Mouse (Mus musculus): Measurements from ENCODE around the gene Trio. TPM values are rescaled to one million over a fixed set of nuclear protein-coding genes. Genes with fewer than 3 reads are reported as not detected.

Gene Trio
- polyA plus RNA-seq, 1 experiment from 2014 or later, result 44.7 TPM

DNA sequence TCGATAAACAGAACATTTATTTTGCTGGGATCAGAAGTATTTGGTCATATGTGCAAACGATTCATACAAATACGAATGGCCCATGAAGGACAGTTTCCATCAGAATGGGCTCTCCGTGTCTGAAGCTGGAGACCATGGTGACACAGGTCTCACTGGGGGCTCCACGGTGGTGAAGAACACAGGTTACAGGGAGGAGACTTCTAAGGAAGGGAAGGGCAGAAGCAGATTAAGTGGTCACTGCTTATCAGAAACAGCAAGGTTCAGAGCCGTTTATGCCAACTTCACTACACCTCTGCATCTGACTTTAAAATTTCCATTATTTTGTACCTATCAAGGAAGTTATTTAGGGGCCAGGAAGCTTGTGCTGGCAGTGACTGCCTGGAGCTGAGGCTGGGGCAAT is 161.3 kb downstream of the Trio start:
- Histone ChIP-seq H3K36me3 (peaks cover 26% of the 10 kb centered on the region), H3K9ac (replicated peaks) (no peak overlapping the region), H3K27me3 (no peaks in the 10 kb centered on the region), H3K27ac (replicated peaks) (no peak overlapping the region), H3K4me2 (replicated peaks) (no peak overlapping the region), H3K4me1 (no peaks in the 10 kb centered on the region), H3K9me3 (no peaks in the 10 kb centered on the region), H3K4me3 (no peak overlapping the region)
- WGBS, result 94% methylated on average over 6 of the region's 6 CpGs
- no peak for ATAC-seq (replicated peaks)

DNA sequence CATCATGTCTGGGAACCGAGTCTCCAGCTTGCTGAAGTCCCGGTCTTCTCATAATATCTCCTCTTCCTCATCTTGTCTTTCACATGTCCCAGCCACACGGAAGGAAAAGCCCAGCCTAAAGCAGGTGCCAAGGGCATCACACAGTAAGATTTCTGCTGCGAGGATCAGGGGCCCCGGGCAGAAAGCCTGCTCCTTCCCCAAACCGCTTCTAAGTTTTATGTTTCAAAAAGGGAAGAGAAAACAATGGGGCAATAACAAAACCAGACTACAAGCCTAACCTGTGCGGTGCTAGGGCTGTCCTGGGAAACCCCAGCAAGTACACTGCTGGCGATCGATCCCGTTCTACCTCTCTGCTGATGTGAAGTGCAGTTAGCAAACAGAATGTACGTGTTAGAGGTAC is 162.7 kb downstream of the Trio start:
- 92% methylated on average over 11 of the region's 11 CpGs for WGBS
- Histone ChIP-seq H3K27ac (replicated peaks) (no peak overlapping the region), H3K4me1 (no peaks in the 10 kb centered on the region), H3K9me3 (no peaks in the 10 kb centered on the region), H3K4me3 (no peak overlapping the region), H3K4me2 (replicated peaks) (no peak overlapping the region), H3K36me3 (peaks cover 15% of the 10 kb centered on the region; the same call in 1 of the 2 replicates), H3K9ac (replicated peaks) (no peak overlapping the region), H3K27me3 (no peaks in the 10 kb centered on the region)
- no peak for ATAC-seq (replicated peaks)

DNA sequence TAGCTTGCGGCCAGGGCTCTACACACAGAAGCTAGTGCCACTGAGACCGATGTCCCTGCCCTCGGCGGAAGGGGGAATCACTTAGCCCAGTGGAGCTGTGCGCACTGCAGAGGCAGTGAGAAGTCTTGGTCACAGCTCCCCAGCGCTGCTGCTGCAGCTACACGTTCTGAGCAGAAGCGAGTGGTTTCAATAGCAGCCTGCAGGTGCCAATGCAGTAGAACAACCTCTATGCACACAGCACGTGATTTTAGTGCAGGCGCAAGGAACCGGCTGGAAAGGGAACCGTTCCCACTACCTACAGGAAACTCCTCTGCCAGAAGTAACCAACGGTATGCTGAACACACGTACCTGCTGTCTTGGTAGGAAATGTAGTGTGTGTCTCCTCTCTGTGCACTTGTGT is 165.2 kb downstream of the Trio start:
- WGBS, result 87% methylated on average over 14 of the region's 14 CpGs
- H3K27ac ChIP-seq (replicated peaks), result no peak overlapping the region
- no peak for ATAC-seq (replicated peaks)

DNA sequence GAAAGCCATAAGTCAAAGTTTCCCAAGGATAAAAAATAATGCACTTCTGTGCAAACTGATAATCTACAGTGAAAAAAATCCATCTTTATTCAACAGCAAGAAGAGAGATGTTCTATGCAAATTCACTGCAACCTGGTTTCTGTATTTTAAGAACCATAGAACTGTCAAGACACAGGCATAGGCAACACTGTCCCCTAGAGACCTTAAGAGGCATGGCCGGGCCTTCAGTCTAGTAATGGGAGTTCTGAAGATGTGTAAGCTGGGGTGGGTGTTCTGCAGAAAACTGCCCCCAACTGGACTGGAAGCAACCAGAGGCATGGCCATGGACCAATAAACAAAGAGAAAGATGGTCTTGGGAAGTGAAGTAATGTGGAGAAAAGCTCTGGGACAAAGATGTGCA is 166.1 kb downstream of the Trio start:
- Histone ChIP-seq H3K27me3 (no peaks in the 10 kb centered on the region), H3K36me3 (peaks cover 13% of the 10 kb centered on the region), H3K9ac (replicated peaks) (no peak overlapping the region), H3K27ac (replicated peaks) (no peak overlapping the region), H3K9me3 (no peaks in the 10 kb centered on the region), H3K4me1 (0 out of 2 replicates have a peak, but pooled peaks cover 6% of the 10 kb centered on the region), H3K4me3 (no peak overlapping the region), H3K4me2 (replicated peaks) (no peak overlapping the region)
- 87% methylated on average over 1 of the region's 1 CpGs for WGBS
- ATAC-seq (replicated peaks), result no peak

More for the DNA sequence above, 165.2 kb downstream of the Trio start:
- Histone ChIP-seq H3K4me2 (replicated peaks) (no peak overlapping the region), H3K4me1 (0 out of 2 replicates have a peak, but pooled peaks cover 6% of the 10 kb centered on the region), H3K27me3 (no peaks in the 10 kb centered on the region), H3K4me3 (no peak overlapping the region), H3K9ac (replicated peaks) (no peak overlapping the region), H3K36me3 (peaks cover 11% of the 10 kb centered on the region; the same call in 1 of the 2 replicates), H3K9me3 (no peaks in the 10 kb centered on the region)

DNA sequence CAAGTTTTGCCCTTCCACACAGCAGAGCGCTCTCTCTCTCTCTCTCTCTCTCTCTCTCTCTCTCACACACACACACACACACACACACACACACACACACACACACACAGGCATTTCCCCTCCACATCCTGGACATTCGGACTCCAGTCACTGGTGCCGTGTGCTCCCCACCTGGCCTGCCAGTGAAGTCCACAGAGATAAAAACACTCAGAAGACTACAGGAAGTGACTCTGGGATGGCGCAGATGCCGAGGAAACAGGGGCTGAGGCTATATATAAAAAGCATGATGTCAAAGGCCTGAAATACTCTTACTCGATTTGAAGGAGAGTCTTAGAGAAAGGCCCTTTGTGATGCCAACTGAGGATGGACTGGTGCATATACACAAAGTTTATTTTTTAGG is 166.5 kb downstream of the Trio start:
- 85% methylated on average over 6 of the region's 6 CpGs for WGBS
- Histone ChIP-seq H3K9ac (replicated peaks) (no peak overlapping the region), H3K9me3 (no peaks in the 10 kb centered on the region), H3K4me3 (no peak overlapping the region), H3K27me3 (no peaks in the 10 kb centered on the region), H3K4me1 (0 out of 2 replicates have a peak, but pooled peaks cover 6% of the 10 kb centered on the region), H3K36me3 (peaks cover 17% of the 10 kb centered on the region), H3K27ac (replicated peaks) (no peak overlapping the region), H3K4me2 (replicated peaks) (no peak overlapping the region)
- no peak for ATAC-seq (replicated peaks)

DNA sequence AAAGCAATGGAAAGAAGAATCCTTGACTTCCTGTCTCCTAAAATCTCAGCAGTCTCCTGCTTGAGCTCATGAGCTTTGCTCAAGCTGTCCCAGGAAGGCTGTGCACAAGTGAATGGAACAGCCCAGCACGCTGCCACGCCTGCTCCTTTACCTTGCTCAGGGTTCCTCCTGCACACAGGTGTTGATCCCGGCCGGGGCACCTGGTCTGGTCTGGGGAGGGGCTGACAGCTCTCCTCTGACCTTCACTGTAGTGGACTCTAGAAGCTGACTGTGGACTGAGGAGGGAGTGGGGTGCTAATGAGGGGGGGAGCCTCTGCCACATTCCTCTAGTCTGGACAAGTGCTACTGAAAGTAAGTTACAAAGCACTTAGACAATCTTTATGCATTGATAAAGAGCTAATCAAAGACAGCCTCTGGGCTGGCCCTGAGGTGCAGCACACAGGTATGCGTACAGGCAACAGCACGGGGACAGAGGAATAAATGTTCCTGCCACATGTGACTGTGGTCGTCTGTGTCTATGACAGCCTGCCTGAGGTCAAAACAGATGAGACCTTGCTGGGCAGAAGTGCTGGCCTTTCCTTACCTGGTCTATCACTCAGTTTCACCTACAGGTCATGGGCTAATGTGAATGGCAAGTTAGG is 167.3 kb downstream of the Trio start:
- no peak overlapping the region for H3K9ac ChIP-seq (replicated peaks)
- no peaks in the 10 kb centered on the region for H3K9me3 ChIP-seq
- no peak overlapping the region for H3K4me3 ChIP-seq
- ATAC-seq (replicated peaks), result no peak
- WGBS, result 87% methylated on average over 7 of the region's 7 CpGs
- H3K27me3 ChIP-seq, result no peaks in the 10 kb centered on the region
- H3K4me1 ChIP-seq, result 0 out of 2 replicates have a peak, but pooled peaks cover 6% of the 10 kb centered on the region
- H3K4me2 ChIP-seq (replicated peaks), result no peak overlapping the region
- no peak overlapping the region for H3K27ac ChIP-seq (replicated peaks)
- H3K36me3 ChIP-seq, result peaks cover 26% of the 10 kb centered on the region

DNA sequence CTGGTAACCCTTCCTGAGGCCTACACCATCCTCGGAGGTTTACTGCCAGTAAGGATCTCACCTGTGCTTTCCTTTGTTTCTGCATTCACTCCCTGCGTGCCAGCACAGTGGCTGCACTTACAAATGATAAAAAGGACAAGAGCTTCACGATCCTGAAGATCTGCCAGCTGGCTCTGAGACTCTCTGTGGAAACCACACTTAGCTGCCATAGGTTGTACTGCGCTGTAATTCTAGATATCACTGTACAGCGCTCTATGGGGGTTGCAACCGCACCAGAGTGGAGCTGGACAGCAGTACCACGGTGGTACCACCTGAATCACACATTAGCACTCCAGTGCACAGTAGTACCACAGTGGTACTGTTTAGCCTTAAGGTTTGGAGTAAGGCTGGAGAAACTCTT is 168.4 kb downstream of the Trio start:
- no peak overlapping the region for H3K4me2 ChIP-seq (replicated peaks)
- H3K27ac ChIP-seq (replicated peaks), result no peak overlapping the region
- no peaks in the 10 kb centered on the region for H3K9me3 ChIP-seq
- peaks cover 32% of the 10 kb centered on the region for H3K36me3 ChIP-seq
- H3K9ac ChIP-seq (replicated peaks), result no peak overlapping the region
- ATAC-seq (replicated peaks), result no peak
- 0 out of 2 replicates have a peak, but pooled peaks cover 6% of the 10 kb centered on the region for H3K4me1 ChIP-seq
- H3K4me3 ChIP-seq, result no peak overlapping the region
- 81% methylated on average over 7 of the region's 7 CpGs for WGBS
- no peaks in the 10 kb centered on the region for H3K27me3 ChIP-seq

DNA sequence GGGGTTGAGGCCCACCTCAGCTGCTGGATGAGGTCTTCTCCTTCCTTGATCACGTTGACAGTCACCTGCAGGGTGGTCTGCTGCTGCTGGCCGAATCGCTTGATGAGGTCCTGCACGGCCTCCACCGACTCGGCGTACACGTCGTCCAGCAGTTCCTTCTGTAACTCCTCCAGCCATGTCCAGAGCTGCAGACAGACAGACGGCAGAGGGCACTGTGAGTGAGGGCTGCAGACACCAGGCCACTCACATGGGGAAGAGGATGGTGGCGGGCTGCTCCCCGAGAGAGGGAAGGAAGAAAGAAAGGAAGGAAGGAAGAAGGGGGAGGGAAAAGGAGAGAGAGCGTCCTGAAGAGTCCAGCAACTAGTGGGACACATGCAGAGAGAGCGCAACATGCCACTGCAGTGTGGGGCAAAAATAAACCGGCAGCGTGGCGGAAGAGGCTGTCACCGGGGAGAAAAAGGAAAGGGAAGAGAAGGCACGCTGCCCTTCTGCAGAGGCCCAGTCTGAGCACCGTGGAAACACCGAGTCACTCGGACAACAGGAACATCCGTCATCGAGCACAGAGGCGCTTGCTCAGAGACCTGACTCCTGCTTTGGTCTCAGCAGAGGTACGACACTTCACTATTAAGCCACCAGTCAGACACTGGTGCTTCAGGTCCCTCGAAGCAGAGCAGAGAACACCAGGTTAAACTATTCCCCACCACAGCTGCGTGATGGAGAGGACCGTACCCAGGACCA is 169.4 kb downstream of the Trio start:
- 69% methylated on average over 29 of the region's 29 CpGs for WGBS
- Histone ChIP-seq H3K9ac (replicated peaks) (no peak overlapping the region), H3K27ac (replicated peaks) (no peak overlapping the region)

DNA sequence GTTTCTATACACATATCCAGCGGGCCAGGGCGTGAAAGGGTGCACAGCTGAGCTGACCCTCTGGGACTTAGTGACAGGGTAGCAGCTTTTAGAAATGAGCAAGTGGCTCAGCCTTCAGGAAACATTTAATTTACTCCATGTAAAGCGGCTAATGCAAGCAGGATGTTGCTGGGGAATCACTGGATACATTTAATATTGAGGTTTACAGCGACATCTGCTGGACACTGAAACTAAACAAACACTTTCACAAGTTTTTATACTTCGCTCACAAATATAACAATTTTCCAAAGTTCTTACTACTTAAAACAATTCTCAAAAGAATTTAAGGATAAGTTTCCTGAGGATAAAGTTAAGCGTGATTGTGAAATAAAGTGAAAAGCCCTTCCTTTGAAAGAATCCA is 174.3 kb downstream of the Trio start:
- H3K27me3 ChIP-seq, result no peaks in the 10 kb centered on the region
- H3K4me1 ChIP-seq, result no peaks in the 10 kb centered on the region
- peaks cover 73% of the 10 kb centered on the region for H3K36me3 ChIP-seq
- no peak overlapping the region for H3K4me2 ChIP-seq (replicated peaks)
- 82% methylated on average over 6 of the region's 6 CpGs for WGBS
- H3K4me3 ChIP-seq, result no peak overlapping the region
- H3K9me3 ChIP-seq, result no peaks in the 10 kb centered on the region
- no peak overlapping the region for H3K27ac ChIP-seq (replicated peaks)
- H3K9ac ChIP-seq (replicated peaks), result no peak overlapping the region
- 0 out of 2 replicates have a peak, but pooled peaks have one; percentile 33 for ATAC-seq (replicated peaks)

More for the DNA sequence above, 169.4 kb downstream of the Trio start:
- 0 out of 2 replicates have a peak, but pooled peaks cover 6% of the 10 kb centered on the region for H3K4me1 ChIP-seq
- H3K27me3 ChIP-seq, result no peaks in the 10 kb centered on the region
- no peaks in the 10 kb centered on the region for H3K9me3 ChIP-seq
- H3K36me3 ChIP-seq, result peaks cover 34% of the 10 kb centered on the region
- H3K4me3 ChIP-seq, result no peak overlapping the region
- no peak for ATAC-seq (replicated peaks)
- H3K4me2 ChIP-seq (replicated peaks), result no peak overlapping the region

DNA sequence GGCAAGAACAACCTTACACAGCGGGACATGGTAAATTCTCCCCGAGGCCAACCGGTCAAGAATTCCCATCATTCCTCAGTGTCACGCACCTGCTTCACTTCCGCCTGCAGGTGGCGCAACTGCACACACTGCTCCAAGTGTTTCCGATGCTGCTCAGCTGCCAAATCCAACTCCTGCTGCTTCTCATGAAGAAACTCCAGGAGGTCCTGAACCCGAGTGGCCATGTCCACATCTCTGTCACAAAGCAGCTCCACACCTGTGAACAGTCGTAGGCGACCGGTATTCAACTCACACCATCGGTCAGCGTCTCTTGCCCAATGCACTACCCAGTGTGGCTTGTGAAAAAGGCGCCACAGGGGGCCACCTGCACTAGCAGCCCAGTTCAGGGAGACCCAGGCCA is 174.7 kb downstream of the Trio start:
- no peak overlapping the region for H3K27ac ChIP-seq (replicated peaks)
- H3K4me3 ChIP-seq, result no peak overlapping the region
- no peaks in the 10 kb centered on the region for H3K27me3 ChIP-seq
- H3K36me3 ChIP-seq, result peaks cover 78% of the 10 kb centered on the region
- no peaks in the 10 kb centered on the region for H3K9me3 ChIP-seq
- WGBS, result 89% methylated on average over 14 of the region's 14 CpGs
- no peak overlapping the region for H3K9ac ChIP-seq (replicated peaks)
- H3K4me2 ChIP-seq (replicated peaks), result no peak overlapping the region
- no peaks in the 10 kb centered on the region for H3K4me1 ChIP-seq
- ATAC-seq (replicated peaks), result no peak

DNA sequence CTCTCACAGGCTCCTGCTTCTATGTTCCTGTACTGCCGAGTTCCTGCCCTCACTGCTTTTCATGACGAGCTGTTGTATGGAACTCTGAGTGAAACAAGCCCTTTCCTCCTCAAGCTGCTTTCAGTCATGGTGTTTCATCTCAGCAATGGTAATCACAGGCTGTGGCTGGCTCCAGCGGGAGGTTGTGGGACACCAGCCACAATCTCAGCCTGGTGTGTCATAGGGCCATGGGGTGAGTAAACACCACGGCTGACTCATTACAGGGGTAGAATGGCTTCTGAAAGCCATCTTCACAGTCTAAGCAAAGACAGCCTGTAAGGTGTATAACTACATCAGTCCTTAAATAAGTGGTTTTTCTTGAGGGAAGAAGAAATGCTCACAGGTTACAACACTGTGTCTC is 175.7 kb downstream of the Trio start:
- H3K27me3 ChIP-seq, result no peaks in the 10 kb centered on the region
- H3K36me3 ChIP-seq, result peaks cover 86% of the 10 kb centered on the region
- no peak overlapping the region for H3K4me3 ChIP-seq
- no peaks in the 10 kb centered on the region for H3K4me1 ChIP-seq
- 90% methylated on average over 4 of the region's 4 CpGs for WGBS
- no peak overlapping the region for H3K4me2 ChIP-seq (replicated peaks)
- no peak for ATAC-seq (replicated peaks)
- H3K9me3 ChIP-seq, result no peaks in the 10 kb centered on the region
- no peak overlapping the region for H3K27ac ChIP-seq (replicated peaks)
- H3K9ac ChIP-seq (replicated peaks), result no peak overlapping the region

DNA sequence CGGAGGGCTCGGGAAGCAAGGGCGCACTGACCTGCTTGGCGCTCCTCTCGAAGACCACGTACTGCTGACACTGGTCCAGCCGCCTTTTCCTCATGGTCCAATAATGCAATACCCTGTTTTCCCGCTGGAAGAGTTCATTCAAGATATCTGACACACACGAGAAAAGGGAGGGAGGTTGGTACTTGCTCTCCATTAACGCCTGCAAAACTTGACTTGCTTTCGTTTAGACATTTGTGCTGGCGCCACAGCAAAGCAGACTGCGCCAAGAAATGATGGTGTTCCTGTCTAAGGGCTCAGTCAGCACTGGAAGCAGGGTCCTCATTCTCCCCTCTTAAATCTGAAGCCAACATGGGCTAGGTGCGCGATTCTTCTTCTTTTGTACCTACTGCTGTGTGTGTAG is 184.0 kb downstream of the Trio start:
- Histone ChIP-seq H3K36me3 (peaks cover 82% of the 10 kb centered on the region), H3K9ac (replicated peaks) (no peak overlapping the region), H3K9me3 (no peaks in the 10 kb centered on the region), H3K4me2 (replicated peaks) (no peak overlapping the region), H3K27me3 (no peaks in the 10 kb centered on the region), H3K27ac (replicated peaks) (peak overlapping the region; percentile 11; the same call in 1 of the 2 replicates), H3K4me3 (no peak overlapping the region), H3K4me1 (peaks cover 6% of the 10 kb centered on the region)
- WGBS, result 68% methylated on average over 15 of the region's 15 CpGs
- peak; percentile 41 for ATAC-seq (replicated peaks)

Data from forebrain, embryonic 15.5 days (tissue).